7 mouse cellular contexts compared by ENCODE assay signal in the genomic region with DNA sequence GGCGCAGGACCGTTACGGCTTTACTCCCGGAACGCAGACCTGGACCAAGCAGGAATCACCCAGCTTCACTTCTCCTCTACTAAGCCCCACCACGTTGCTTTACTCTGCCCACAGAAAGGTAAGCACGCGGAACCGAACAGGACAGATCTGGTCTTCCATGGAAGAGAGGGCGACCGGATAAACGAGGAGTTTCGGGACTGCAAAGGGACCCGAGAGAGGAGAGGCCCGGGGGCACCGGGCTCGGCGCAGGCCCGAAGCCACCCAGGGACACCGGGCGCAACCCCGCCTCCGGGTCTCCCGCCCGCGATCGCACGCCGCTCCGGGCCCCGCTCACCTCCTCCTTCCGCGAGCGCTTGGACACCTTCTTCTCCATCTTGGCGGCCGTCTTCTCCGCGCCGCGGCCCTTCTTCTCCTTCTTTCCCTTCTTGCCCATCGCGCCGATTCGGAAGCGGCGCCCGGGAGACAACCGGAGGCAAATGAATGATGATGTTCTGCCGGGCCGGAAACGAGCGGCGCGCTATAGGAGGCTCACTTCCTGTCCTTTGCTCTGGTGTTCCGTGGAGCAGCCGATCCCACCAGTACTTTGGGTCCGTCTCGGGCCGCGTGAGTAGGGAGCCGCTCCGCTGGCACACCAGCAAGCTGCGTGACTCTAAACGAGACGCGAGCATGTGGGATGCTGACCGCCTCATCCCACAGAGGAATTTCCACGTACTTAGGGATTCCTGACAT. TPM values are rescaled to one million over a fixed set of nuclear protein-coding genes. Genes with fewer than 3 reads are reported as not detected.
A peak's percentile ranks its signal among the peaks of the same experiment; 100 is the strongest.
DNase-seq lines count a peak whose midpoint lies in the region; ATAC-seq lines count a peak whose summit lies in the region.

Gene Klhdc4, minus strand, starts transcription at position 522 of the 729 bp plus-strand sequence.

- peak within 1 kb of the TSS; percentile 86 for H3K9ac ChIP-seq in midbrain, embryonic 13.5 days (replicated peaks)

- peak within 1 kb of the TSS; percentile 98 for H3K4me2 ChIP-seq in midbrain, embryonic 13.5 days (replicated peaks)

- H3K36me3 ChIP-seq in embryonic facial prominence, embryonic 10.5 days (replicated peaks) = peaks cover 5% of the 10 kb centered on the region
- H3K36me3 ChIP-seq in limb, embryonic 10.5 days = peaks cover 4% of the 10 kb centered on the region; the same call in 1 of the 2 replicates
- H3K36me3 ChIP-seq in midbrain, embryonic 13.5 days = no peaks in the 10 kb centered on the region

- no peaks in the 10 kb centered on the region for H3K9me3 ChIP-seq in embryonic facial prominence, embryonic 10.5 days
- H3K9me3 ChIP-seq in limb, embryonic 10.5 days (replicated peaks) = no peaks in the 10 kb centered on the region
- H3K9me3 ChIP-seq in midbrain, embryonic 13.5 days = no peaks in the 10 kb centered on the region

- H3K4me1 ChIP-seq in embryonic facial prominence, embryonic 10.5 days = peaks cover 20% of the 10 kb centered on the region
- H3K4me1 ChIP-seq in limb, embryonic 10.5 days = peaks cover 23% of the 10 kb centered on the region
- H3K4me1 ChIP-seq in midbrain, embryonic 13.5 days (replicated peaks) = peaks cover 20% of the 10 kb centered on the region

- H3K4me3 ChIP-seq in embryonic facial prominence, embryonic 10.5 days = peak within 1 kb of the TSS; percentile 98
- H3K4me3 ChIP-seq in limb, embryonic 10.5 days = peak within 1 kb of the TSS; percentile 96
- H3K4me3 ChIP-seq in midbrain, embryonic 13.5 days (replicated peaks) = peak within 1 kb of the TSS; percentile 94

- no peaks in the 10 kb centered on the region for H3K27me3 ChIP-seq in embryonic facial prominence, embryonic 10.5 days (replicated peaks; ENCODE audit: low read depth, poor library complexity, severe bottlenecking)
- H3K27me3 ChIP-seq in limb, embryonic 10.5 days (ENCODE audit: low read depth, poor library complexity, severe bottlenecking) = peaks cover 11% of the 10 kb centered on the region; the same call in 1 of the 2 replicates
- no peaks in the 10 kb centered on the region for H3K27me3 ChIP-seq in midbrain, embryonic 13.5 days

- WGBS in embryonic facial prominence, embryonic 10.5 days = 1% methylated on average over 68 of the region's 68 CpGs
- under 1% methylated on average over 68 of the region's 68 CpGs for WGBS in limb, embryonic 10.5 days
- under 1% methylated on average over 68 of the region's 68 CpGs for WGBS in midbrain, embryonic 13.5 days

- peak; percentile 99 for ATAC-seq in granulocyte monocyte progenitor cell, adult 5-6 weeks (replicated peaks; ENCODE audit: poor library complexity, severe bottlenecking)
- ATAC-seq in midbrain, embryonic 13.5 days = peak; percentile 99

- peak within 1 kb of the TSS; percentile 88 for H3K27ac ChIP-seq in embryonic facial prominence, embryonic 10.5 days (replicated peaks)
- peak within 1 kb of the TSS; percentile 87 for H3K27ac ChIP-seq in limb, embryonic 10.5 days
- H3K27ac ChIP-seq in midbrain, embryonic 13.5 days = peak within 1 kb of the TSS; percentile 54

- DNase-seq in adrenal gland, postnatal 10 days = peak; percentile 91
- peak; percentile 90 for DNase-seq in embryonic facial prominence, embryonic 10.5 days (ENCODE audit: low spot score)
- DNase-seq in kidney, adult 11 months = peak; percentile 75
- peak; percentile 92 for DNase-seq in limb, embryonic 10.5 days (ENCODE audit: low spot score)
- DNase-seq in spleen, adult 12 weeks (ENCODE audit: low spot score) = peak; percentile 73

RNA-seq across cellular contexts. Expression of gene Klhdc4, which starts in this region (rescaled TPM):
- 10 to 100 TPM; 18.0 to 20.4 TPM for total RNA-seq in adrenal gland, postnatal 10 days (2021)
- polyA plus RNA-seq in embryonic facial prominence, embryonic 10.5 days (2016; fragmentation: Nextera tagmentation; extraction: Ambion mirVana) = 67.3 and 71.2 TPM in 2 replicates
- 41.4 and 44.4 TPM in 2 replicates for total RNA-seq in granulocyte monocyte progenitor cell, adult 5-6 weeks (2014; fragmentation: Nextera tagmentation)
- total RNA-seq in granulocyte monocyte progenitor cell, adult 5-6 weeks (2017) = 29.6 and 35.0 TPM in 2 replicates
- polyA plus RNA-seq in limb, embryonic 10.5 days (2016; fragmentation: Nextera tagmentation; extraction: Ambion mirVana) = 64.2 and 64.4 TPM in 2 replicates
- polyA plus RNA-seq in midbrain, embryonic 13.5 days (2015; fragmentation: Nextera tagmentation; extraction: Ambion mirVana) = 45.5 and 45.7 TPM in 2 replicates

Comparison
In these comparisons a context has a peak if more than half of its experiments do, and no peak if none do; other contexts are left out.
1. Peak in every context shown above with its lines: DNase-seq, ATAC-seq, H3K4me3 ChIP-seq and H3K27ac ChIP-seq.